Mouse (Mus musculus) spleen, adult 12 weeks (tissue): Measurements from ENCODE around the gene Gcnt2.
A peak's percentile ranks its signal among the peaks of the same experiment; 100 is the strongest.
"Not testable (repeated sequence)": the region's sequence is repeated elsewhere in the genome, so short reads cannot be mapped to it uniquely, and the experiment has no call there.

Experiments used
- DNase-seq: peaks from one replicate; pipeline ENCODE4 v3.0.0; 2022; ENCODE audit warnings: low spot score

Gene Gcnt2

DNA sequence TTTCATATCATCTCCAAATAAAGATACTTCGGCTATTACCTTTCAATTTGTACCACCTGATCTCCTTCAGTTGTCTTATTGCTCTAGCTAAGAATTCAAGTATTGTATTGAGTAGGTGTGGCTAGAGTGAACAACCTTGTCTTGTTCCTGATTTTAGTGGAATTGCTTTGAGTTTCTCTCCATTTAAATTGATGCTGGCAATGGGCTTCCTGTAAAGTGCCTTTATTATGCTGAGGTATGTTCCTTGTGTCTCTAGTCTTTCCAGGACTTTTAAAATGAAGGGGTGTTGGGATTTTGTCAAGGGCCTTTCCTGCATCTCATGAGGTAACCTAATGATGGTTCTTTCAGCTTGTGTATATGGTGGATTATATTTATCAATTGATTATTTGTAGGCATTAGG lies 83.5 kb downstream of the Gcnt2 start:
- DNase-seq: no peak

DNA sequence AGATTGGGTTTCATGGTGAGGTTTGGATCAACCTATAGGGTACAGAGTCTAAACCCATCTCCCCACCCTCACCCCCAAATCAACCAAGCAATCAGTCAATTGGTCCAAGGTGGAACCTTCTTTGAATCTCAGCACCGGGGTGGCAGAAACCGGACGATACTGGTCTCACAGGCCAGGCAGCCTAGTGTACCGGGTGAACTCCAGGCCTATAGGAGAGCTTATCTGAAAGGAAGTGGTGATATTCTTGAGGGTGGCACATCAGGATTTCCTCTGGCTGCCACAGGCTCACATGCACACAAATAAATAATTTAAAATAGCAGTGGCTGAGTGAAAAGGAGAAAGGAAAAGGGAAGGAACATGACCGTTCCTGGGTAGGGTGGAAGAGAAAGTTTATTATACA lies 84.4 kb downstream of the Gcnt2 start:
- no peak for DNase-seq

DNA sequence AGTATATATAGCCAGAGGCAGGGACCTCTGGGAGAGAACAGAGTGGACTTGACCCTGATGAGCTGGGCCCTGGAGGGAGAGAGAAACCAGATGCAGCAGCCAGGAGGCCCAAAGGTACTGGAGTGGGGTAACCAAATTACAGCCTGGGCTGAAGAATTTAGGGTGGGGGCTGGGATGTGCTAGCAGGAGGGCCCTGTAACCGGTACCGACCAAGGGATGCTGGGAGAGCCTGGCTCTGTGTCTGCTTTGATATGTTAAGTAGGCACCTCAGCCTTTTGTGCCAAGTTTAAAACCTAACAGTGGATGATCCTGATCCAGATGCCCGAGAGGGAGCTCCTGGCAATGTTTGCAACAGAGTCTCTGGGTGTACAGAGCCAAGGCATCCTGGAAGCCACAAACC lies 84.8 kb downstream of the Gcnt2 start:
- DNase-seq: no peak

DNA sequence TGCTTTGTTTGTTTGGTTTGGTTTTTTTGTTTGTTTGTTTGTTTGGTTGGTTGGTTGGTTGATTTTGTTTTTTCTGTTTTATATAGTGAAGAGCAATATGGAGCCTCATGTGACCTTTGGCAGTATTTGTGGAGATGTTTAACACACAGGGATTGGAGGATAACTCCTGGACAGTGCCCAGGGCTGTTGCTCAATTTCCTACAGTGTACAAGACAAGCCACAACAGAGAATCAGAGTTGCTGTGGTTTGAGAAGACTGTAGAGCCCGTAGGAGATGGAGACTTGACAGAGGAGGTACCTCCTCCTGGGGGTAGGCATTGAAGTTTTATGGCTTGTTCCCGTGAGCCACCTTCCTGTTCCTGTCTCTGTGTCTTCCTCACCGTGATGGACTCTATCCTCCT lies 87.0 kb downstream of the Gcnt2 start:
- no peak for DNase-seq

DNA sequence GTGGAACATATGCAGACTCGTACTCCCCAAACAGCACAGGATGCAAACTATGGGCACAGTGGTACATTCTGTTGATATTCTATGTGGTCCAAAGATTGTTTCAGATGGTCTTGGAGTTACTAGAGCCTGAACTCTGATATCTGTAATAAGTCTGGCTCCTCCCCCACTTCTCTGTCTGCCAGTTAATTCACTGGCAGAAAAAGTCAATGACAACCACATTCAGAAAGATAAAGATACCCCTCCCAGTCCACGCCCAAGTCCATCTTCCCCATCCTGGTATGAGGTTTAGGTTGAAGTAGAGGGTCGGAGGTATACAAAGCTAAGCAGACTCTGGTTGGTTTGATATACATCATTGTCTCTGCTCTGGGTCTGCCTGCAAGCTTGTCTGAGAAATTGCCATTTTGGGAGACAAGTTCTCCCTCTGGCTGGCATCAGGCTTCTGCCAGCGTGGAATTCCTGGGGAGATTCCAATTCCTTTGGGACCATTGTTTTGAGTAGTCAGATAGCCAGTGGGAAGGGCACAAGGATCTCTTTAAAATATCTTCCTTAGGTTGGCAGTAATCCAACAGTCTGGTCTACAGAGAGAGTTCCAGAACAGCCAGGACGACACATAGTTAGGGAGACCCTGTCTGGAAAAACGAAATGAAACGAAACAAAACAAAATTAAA lies 88.1 kb downstream of the Gcnt2 start:
- no peak for DNase-seq

DNA sequence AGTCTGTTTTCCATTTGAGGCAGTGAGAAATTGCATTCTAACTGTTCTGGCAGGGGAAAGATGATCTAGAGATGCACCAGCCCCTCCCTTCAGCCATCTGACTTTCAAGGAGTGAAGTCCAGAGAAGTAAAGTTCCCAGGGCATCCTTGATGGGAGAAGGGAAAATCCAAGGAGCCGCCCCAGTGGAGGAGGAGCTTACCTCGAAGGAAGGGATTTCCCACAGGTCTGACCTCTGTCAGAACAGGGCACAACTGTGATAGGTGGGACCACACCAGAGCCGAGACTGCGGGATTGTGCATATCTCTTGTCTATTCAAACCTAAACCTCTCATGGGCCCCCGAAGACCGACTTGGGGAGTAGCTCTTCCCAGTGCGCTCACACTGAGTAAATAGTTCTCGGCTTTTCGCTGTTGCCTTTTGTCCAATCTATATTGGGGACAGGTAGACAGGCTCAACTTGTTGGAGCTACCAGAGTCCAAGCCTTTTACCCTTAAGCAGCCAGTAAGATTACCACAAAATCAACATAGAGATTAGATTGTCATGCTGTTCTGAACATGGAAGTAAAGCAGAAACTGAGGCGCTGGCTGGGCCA lies 91.9 kb downstream of the Gcnt2 start:
- no peak for DNase-seq

DNA sequence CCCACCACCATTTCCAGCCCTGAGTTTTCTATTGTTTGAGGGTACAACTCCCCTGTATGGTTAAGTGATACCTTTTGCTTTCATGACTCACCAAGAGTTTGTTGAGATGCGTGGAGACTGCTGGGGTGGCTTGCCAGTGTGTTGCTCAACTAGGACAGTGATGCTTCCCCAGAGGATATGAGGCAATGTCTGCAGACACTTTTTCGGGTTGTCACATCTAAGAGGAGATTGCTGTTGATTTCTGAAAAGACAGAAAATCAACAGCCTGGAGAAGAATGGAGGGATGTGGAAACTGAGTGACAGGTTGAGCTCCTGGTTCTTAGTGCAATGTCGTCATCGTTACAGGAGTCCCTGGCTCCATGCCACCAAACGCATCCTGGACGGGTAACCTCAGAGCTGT lies 93.7 kb downstream of the Gcnt2 start:
- no peak for DNase-seq

DNA sequence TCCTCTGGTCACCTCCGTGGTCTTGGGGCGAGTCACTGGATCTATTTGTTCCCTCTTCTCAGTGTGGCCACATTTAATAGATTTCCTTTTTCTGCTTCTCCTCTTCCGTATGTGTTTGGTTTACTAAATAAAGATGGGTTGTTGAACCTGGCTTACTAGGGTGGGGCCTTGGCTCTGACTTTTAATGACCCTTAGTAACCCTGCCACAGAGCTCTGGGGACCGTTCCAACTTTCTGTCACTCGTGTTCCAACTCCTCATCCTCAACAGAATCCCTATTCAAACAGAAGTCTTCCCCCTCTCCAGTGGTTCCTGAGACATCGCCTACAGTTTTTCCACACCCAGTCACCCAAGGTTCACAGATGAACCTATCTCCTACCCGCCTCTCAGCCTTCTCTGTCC lies 96.2 kb downstream of the Gcnt2 start:
- DNase-seq: no peak

DNA sequence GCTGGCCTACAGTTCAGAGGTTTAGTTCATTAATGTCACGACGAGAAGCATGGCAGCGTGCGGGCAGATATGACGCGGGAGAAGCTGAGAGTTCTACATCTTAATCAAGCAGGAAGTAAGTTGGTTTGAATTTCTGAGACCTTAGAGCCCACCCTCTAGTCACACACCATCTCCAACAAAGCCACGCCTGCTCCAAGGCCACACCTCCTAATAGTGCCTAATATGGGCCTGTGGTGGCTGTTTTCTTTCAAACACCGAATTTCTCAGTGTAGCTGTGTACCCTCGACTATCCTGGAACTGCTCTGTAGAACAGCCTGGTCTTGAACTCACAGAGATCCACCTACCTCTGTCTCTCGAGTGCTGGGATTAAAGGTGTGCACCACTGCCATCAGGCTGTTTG lies 108.1 kb downstream of the Gcnt2 start:
- DNase-seq: no peak

DNA sequence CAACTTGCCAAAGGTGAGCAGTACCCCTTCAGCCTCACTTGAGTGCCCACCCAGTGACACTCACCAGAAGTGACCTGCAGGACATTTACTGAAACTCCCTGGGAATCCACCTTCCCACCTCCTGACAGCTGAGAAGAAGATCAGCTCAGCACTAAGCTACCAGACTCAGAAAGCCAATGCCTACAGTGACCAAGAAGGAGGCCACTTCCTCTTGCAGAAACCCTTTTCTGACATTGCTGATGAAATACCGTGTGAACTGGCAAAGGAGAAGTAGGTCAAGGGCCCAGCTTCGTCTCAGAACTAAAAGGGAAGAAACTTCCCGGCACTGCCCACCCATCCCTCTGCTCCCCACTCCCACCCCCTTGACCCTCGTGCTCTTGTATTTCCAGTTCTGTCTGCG lies 109.0 kb downstream of the Gcnt2 start:
- no peak for DNase-seq

DNA sequence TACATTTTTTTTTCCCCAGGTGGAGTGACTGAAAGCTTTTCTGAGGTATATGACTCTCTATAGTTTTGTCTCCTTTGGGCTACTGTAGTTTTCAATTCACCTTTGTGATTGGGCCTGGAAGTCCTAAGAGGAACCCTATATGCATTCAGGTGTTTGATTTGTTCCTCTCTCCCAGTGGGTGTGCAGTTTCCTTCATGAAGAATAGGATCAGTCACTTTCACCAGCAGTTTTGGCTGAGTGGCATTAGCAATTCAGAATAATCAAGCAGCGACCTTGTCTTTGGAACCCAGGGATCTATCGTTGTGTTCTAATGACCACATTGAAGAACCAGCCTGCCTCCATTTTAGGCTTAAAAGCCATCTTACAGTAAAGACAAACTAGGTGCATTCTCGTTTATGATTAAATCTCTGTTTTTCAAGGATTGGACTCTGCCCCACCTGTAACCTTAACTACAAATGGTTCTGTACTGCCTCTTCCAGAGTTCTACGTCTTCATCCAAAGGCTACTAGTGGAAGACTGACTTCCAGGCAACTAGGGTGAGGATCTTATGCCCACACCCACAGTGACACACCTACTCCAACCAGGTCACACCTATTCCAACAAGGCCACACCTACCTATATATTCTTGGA lies 110.3 kb downstream of the Gcnt2 start:
- DNase-seq: no peak

DNA sequence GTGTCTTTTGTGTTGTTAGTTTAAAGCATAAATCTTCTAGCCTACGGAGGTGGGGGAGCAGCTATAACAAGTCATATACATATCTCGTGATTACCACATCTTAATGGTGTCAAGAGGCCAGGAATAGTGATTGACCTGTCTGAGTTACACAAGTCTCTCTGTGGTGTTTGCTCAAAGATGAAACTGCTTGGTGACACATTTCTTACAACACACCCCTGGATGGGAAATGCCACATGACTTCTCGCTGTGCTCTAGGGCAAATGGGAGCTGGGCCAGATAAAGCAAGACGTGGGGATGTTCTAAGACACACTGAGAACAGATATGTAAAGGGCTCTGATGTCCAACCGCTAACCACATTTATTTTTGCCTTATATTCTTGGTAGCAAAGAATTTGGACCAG lies 111.7 kb downstream of the Gcnt2 start:
- no peak for DNase-seq

DNA sequence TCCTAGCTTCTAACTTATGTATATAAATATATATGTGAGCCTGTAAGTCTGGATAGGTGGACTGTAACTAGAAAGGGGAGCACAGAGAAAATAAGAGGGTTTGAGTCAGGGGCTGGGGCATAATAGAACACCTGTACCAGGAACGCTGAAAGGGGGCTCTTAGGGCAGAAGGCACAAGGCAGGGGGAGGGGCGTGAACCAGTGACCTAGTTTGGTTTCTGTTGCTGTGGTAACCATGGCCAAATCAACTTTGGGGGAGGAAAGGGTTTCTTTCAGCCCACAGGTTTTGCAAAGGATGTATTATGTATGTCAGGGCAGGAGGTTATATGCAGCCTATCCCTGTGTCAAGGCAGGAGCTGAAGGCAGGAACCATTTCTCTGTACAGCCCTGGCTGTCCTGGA lies 112.3 kb downstream of the Gcnt2 start:
- no peak for DNase-seq

DNA sequence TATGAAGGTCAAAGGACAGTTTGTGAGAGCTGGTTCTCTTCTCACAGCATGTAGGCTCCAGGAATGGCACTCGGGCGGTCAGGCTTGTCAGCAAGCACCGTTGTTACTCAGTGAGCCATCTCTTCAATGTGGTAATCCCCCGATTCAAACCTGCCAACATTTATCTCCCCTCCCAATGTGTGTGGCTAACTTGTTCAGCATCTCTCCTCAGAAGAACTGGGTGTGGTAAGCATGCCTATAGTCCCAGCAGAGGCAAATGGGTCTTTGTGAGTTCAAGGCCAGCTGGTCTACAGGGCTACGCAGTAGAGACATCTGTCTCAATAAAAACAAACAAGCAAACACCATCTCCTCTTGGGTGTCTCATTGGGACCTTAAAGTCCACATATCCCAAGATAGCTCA lies 113.4 kb downstream of the Gcnt2 start:
- no peak for DNase-seq

DNA sequence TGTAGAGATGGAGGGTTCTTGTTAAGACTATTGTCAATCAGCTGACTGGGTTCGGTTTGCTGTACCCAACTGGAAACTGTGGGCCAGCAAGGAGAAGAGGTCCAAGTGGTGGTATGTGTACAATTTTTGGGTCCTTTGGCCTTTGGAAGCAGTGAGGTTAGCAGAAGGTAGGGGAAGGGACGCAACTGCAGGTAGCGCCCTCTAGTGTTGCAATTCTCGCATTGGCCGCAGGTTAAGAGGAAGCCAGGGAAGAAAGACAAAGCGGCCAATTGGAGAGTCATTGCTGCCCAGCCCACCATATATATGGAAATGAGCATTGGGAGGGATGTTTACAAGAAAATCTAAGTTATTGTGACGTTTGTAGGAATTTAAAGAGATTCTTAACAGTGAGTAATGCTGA lies 118.1 kb downstream of the Gcnt2 start:
- peak; percentile 4 for DNase-seq

DNA sequence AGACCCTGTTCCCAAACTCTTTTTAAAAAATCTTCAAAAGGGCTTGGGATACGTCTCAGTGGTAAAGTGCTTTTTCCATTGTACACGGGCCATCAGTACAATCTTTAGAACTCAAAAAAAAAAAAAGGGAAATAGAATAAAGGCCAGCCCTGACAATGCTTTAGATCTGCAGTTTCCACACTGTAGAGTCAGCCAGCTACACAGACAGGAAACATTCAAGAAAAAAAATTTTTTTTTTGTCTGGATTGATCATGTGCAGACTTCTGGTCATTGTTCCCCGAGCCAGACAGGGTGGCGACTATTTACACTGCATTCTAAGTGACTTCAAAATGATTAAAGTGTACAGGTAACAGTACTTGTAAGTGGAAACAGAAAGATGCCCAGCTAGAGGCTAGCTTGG lies 119.1 kb downstream of the Gcnt2 start:
- no peak for DNase-seq

DNA sequence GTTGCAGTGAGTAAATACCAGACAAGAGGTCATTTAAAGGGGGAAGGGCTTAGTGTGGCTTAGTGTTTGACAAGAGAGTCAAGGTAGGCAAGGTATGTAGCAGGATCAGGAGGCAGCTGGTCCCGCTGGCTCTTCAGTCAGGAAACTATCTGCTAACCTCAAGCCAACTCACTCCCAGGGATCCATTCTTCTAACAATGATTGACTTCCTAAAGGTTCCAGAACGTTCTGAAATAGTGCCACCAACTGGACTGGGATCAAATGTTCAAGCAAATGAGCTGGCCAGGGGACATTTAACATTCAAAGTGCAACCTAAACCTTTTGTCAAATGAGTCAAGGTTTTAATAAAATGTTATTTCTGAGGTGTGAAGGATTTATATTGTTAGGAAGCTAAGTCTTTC lies 119.8 kb downstream of the Gcnt2 start:
- no peak for DNase-seq

DNA sequence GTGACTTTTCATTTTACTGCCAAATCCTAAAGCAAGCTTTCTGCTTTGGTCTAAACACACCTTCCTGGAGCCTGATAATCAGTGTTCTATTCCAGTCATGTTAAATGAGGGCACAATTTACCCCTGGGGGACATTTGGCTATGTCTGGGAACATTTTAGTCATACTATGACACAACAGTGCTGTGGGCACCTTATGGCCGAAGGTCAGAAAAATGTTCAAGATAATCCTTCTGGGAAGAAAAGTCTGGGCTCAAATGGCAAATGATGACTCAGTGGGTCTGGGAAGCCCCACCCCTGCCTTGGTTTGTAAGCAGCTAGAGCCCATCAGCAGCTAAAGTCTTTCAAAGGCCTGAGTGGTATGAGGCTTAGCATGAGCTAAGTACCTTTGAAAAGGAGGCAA lies 123.2 kb downstream of the Gcnt2 start:
- DNase-seq: no peak

DNA sequence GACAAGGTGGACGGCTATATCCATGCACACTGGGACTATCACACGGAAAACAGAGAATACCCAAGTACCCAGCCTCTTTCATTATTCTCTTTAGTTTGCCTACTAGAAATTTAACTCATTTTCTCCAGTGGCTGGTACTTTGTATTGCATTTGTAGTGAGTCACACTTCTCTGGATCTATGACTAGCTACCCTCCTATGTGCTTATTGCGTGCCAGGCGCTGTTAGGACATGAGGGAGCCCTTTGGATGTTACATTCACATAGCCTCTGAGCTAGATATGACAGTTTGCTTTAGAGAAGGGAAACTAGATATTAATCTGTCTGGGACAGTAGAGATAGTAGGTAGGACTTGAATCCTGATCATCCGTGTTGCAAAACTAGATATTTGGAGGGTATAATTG lies 126.5 kb downstream of the Gcnt2 start:
- DNase-seq: no peak

DNA sequence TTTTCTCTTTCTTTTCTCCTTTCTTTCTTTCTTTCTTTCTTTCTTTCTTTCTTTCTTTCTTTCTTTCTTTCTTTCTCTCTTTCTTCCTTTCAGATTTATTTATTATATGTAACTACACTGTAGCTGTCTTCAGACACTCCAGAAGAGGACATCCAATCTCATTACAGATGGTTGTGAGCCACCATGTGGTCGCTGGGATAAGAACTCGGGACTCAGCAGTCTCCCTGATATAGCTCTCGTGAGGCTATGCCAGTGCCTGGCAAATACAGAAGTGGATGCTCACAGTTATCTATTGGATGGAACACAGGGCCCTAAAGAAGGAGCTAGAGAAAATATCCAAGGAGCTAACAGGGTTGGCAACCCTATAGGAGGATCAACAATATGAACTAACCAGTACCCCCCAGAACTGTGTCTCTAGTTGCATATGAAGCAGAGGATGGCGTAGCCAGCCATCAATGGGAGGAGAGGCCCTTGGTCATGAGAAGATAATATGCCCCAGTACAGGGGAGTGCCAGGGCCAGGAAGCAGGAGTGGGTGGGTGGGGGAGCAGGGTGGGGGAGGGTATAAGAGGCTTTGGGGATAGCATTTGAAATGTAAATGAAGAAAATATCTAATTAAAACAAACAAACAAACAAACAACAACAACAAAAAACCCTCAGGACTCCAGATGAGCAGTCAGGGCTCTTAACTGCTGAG lies 128.2 kb downstream of the Gcnt2 start:
- peak; percentile 13 for DNase-seq

DNA sequence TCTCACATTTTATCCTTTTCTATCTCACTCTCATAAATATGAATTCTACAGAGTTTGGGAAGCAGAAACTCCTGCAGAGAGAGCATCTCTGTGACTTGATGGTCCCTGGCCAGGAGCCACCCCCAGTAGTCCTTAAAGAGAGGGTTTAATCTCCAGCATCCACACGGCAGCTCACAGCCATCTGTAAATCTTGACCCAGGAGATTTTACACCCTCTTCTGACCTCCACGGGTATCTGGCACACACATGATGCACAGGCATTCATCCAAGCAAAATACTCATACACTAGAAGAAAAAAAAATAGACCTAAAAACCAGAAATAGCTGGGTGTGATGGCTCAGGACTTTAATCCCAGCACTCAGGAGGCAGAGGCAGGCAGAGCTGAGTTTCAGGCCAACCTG lies 128.9 kb downstream of the Gcnt2 start:
- no peak for DNase-seq

DNA sequence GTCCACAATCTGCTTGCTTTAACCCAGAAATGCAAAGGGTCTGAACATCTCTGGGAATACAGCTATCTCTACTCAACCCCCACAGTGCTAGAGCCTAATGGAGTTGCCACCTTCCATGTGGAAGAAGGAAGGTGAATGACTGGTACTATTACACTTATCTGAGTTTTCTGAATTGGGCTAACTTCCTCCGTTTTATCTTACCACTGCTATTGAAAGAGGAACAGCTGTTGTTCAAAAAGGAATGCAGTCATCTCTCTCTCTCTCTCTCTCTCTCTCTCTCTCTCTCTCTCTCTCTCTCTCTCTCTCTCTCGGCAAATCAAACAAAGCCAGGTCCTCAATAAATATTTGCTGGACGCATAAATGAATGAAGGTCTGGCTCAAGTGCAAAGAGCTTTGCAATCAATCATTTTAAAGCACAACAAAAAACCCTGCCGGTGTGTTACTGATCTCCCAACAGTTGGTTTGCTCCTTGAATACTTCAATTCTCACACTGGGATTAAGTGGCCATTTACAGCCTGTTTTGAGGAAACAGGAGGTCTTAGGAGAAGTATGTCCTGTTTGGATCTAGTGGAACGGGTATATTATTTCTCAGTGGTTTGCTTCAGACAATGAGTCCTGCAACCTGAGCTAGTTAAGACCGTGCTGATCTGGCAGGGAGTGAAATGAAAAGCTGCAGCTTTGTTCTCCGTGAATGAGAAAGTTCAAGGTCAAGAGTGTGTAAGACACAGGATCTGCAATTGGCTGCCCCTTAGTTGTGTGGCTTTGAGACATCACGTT lies 135.1 kb downstream of the Gcnt2 start:
- DNase-seq: no peak

DNA sequence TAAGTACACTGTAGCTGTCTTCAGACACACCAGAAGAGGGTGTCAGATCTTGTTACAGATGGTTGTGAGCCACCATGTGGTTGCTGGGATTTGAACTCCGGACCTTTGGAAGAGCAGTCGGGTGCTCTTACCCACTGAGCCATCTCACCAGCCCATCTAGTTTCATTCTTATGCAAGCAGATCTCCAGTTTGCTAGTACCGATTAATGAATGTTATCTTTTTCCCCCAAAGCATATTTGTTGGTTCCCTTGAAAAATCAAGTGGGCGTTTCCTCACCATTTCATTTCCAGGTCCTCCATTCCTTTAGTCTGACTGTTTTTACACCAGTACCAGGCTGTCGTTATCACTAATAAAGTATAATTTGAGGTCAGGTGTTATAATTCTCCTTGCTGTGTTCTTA lies 139.0 kb downstream of the Gcnt2 start:
- not testable (repeated sequence) for DNase-seq
